Mouse (Mus musculus) embryonic fibroblast, embryonic 13.5 days (primary cell): ENCODE results near the gene Cd164.
A peak's percentile ranks its signal among the peaks of the same experiment; 100 is the strongest.

Experiments used
- CTCF ChIP-seq: IDR thresholded peaks from 2 replicates; pipeline ENCODE4 v1.5.1; 2011; ENCODE audit warnings: mild to moderate bottlenecking, control low read depth, low read length, moderate library complexity, borderline replicate concordance; ENCODE audit not compliant: insufficient read depth
- POLR2A ChIP-seq: IDR thresholded peaks from 2 replicates; pipeline ENCODE4 v1.6.1; 2011; ENCODE audit warnings: low read depth, mild to moderate bottlenecking, control low read depth, low read length, moderate library complexity

- TF ChIP-seq CTCF (no peak), POLR2A (peak; percentile 87)
These were observed 29.3 kb upstream of the Cd164 start, which contains the start of the genes Smpd2 and Ppil6 for GRCm38 (mm10) chr10:41489708-41490517.
